Mouse (Mus musculus) E14TG2a.4 (cell line): ENCODE data around the gene Mtor.

Source experiments
- CTCF ChIP-seq: conservative IDR thresholded peaks from 2 replicates; pipeline ENCODE4 v1.5.1; 2014; ENCODE audit warnings: low read length
- NANOG ChIP-seq: IDR thresholded peaks from 2 replicates; pipeline ENCODE4 v1.6.1; 2014; ENCODE audit warnings: borderline replicate concordance, low read length, mixed read lengths
- POU5F1 ChIP-seq: IDR thresholded peaks from 2 replicates; pipeline ENCODE4 v1.6.1; 2014; ENCODE audit warnings: low read length, borderline replicate concordance

GRCm38 (mm10) chr4:148562676-148563075, 114.3 kb downstream of the Mtor start:
- TF ChIP-seq CTCF = no peak
- no peak for TF ChIP-seq POU5F1
- no peak for TF ChIP-seq NANOG
